Mouse (Mus musculus): ENCODE data around the gene Dctn3.

DNA sequence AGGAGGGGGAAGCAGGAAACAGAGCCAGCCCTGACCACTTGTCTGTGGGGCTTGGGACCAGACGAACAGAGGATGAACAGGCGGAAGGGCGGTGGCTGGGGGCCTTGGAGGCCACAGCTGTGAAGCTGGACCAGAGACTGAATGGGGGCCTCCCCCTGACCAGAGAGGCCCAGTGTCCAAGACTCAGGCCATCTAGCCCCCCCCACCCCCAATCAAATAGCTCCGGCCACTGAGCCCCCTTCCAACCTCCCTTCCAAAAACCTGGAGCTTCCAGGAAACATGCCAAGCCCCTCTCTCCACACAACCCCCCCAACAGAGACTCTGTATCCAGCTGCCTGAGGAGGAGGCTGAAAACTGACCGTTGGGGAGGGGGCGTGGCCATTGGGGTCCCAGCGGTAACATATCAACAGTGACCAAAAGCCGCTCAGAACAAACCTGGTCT, 50.4 kb downstream of the Dctn3 start:
- TF ChIP-seq CTCF (IDR thresholded peaks at IDR 0.05; ENCODE audit: borderline replicate concordance, insufficient read depth, low read depth, low read length) = no peak
- TF ChIP-seq POLR2A (IDR thresholded peaks at IDR 0.05; ENCODE audit: borderline replicate concordance, insufficient read depth, low read length) = no peak
